Mouse (Mus musculus) heart, adult 9 months (tissue): ENCODE measurements around the gene Zbtb20.

Source experiments
- DNase-seq, 2 experiments: peaks; one replicate each; pipeline ENCODE4 v3.0.0; 2022; ENCODE audit warnings: low spot score in 2 of 2

Zbtb20 gene

GRCm38 (mm10) chr16:43080403-43080802 is 204.7 kb downstream of the Zbtb20 start:
- DNase-seq: peak; percentile 17 to 27

DNA sequence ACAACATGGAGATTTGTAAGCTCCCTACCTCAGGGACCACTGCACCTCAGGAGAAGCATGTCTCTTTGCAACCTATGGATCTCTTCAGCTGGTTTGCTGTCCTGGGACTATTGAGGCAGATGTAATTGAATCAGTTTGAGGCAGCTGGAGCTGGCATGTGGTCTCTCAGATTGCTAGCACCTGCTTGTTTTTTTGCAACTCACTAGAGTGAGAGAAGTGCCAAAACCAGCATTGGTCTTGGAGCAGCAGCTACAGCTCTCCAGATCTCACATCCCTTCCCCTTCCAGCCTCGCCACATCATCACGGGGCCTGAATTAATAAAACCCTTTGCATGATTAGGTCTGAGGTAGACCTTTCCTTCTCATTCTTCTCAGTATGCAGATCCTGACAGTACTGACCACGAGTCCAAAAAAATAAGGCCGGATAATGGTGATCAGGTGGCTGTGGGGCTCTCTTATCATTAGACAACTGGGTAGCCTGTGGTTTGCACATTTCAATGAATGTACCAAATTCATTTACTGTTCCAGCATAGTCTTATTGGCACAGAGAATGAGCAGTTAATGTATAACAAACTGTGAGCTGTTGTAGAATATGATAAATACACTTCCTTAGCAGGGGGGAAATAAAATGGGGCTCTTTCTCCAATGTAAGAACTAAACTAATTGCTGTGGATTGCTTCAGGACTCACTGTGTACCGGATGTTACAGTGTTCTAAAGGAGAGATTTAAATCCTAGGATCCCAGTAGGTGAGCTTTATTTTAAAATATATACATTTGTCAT is 205.4 kb downstream of the Zbtb20 start:
- DNase-seq: peak in 1 of 2 experiments; percentile 15

DNA sequence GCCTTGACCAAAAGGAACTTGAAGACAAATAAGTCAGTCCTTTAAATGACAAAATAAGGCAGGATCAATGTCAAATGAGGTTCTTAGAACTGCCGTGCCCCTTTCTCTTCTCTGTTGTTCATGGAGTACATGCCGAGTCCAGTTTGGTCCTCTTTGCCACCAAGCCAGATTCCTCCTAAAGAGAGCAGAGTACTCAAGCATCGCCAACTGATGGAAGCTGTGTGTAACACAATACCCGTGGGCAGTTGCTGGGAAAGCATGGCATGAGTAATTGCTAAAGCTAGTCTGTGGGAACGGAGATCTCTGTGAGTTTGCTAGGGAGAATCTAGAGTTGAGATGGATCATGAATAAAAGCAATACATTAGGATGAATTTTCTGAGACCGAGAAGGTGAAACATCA is 206.3 kb downstream of the Zbtb20 start:
- no peak for DNase-seq

DNA sequence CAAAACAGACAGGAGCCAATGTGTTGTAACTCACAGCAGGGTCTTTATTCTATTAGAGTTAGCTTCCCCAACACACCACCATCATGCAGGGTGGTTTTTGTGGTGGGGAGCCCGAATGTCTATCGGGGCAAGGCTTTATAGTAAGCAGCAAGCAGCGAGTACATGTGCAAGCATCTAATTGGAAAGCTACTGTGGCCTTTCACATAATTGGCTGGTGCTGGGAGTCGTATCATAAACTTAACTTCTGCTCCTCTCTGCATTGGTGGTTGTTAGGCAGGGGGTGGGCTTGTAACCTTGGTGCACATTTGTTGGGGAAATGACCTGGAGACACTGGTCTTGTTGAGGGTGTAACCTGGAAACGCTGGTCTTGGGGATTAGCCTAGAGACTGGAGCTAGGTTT is 207.1 kb downstream of the Zbtb20 start:
- DNase-seq: no peak

GRCm38 (mm10) chr16:43090188-43090587 is 214.5 kb downstream of the Zbtb20 start:
- DNase-seq: no peak

DNA sequence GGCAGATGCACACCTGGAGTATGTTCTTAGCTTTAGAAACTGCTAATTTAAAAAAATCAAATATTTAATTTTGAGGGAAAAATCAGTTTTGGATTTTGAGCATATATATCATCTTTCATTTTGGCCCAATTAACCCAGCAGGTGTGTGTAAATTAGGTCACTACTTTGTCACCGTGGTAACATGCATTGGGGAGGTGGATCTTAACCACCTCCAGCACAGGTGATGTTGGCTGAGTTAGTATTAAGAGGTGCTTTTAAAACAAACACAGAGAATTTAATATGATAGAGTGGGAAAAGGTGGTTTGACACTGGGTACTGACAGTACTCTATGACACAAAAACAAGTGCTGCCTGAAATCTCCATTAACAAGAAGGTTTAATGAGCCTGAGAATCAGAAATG is 218.5 kb downstream of the Zbtb20 start:
- no peak for DNase-seq

- no peak for DNase-seq
Measured at GRCm38 (mm10) chr16:43094756-43095155, 219.1 kb downstream of the Zbtb20 start.

DNA sequence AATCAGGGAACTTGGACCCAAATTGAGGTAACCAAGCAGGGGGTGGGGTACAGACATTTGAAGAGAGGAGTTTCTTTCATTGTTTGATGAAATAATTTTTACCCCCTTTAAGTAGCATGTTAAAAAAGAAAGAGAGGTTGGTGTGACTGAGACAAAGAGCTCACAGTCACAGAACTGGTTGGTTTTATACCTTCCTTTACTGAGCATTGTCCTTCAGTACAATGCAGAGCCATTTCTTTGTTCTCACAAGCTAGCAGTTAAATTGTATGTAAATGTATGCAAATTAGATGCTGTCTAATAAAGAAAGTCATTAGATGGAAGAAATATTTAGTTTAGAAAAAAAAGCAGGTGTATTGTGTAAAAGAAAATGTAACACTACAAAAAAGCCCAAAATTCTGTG is 220.4 kb downstream of the Zbtb20 start:
- DNase-seq: no peak

- no peak for DNase-seq
Measured at GRCm38 (mm10) chr16:43098153-43098552, 222.5 kb downstream of the Zbtb20 start.

DNA sequence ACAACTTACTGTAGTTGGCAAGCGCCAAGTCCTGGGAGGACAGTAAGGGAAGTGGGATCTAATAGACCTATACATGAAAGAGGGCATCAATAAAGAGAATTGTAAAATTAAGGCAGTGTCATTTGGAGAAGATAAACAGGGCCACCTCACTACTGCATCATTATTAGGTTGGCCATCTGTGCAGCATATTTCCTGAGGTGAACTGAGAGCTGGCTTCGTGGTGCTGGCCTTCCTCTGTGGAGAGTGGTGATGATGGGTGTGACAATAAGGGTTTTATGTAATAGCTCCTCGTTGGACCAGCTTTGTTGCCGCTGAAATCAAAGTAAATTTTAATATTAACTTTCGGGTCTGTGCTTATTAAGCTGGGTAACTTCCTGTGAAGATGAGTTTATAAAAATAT is 223.0 kb downstream of the Zbtb20 start:
- DNase-seq: no peak

DNA sequence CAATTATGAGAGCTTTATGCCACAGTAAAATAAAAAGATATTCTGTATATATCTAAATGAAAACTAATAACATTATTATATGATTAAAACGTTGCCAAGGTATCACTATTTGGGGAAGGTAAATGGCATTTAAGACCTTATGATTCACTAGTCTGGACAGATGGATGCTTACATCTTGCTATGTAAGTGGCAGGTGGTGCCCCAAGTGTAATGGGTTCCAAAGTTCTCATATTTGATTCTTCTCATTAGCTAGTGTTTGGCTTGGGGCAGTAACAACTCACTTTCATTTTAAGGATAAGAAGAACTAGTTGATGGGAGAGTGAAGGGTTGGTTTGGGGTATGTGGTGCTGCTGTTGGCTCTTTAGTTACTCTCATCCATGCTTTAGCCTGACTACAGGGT is 235.6 kb downstream of the Zbtb20 start:
- DNase-seq: no peak

GRCm38 (mm10) chr16:43113968-43114367 is 238.3 kb downstream of the Zbtb20 start:
- no peak for DNase-seq

- no peak for DNase-seq
Measured at GRCm38 (mm10) chr16:43129966-43130365, 254.3 kb downstream of the Zbtb20 start.

- no peak for DNase-seq
Measured at GRCm38 (mm10) chr16:43130583-43130982, 254.9 kb downstream of the Zbtb20 start.

- DNase-seq: no peak
Measured at GRCm38 (mm10) chr16:43131077-43131476, 255.4 kb downstream of the Zbtb20 start.

- DNase-seq: peak in 1 of 2 experiments; percentile 16
Measured at GRCm38 (mm10) chr16:43168506-43168905, 292.8 kb downstream of the Zbtb20 start.

GRCm38 (mm10) chr16:43169273-43169905 is 293.7 kb downstream of the Zbtb20 start:
- no peak for DNase-seq

GRCm38 (mm10) chr16:43172139-43172538 is 296.5 kb downstream of the Zbtb20 start:
- no peak for DNase-seq

- no peak for DNase-seq
Measured at GRCm38 (mm10) chr16:43172912-43173311, 297.2 kb downstream of the Zbtb20 start.

DNA sequence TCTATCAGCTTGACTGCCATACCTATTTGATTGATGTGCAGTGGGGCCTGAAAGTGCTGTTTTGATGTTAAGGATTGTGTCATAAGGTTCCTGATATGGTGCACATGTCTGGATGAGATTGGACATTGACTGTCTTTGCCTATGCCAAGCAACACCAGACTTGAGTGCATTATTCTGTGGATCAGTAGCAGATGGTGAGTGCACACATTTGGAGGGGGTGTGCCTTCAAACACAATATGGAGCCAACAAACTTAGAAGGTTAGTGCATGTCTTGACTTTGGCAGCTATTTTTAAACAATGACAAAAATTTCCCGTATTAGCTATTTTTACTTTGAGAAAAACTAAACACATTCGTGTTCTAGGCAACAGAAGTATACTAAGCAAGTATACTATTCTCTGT is 299.1 kb downstream of the Zbtb20 start:
- no peak for DNase-seq

DNA sequence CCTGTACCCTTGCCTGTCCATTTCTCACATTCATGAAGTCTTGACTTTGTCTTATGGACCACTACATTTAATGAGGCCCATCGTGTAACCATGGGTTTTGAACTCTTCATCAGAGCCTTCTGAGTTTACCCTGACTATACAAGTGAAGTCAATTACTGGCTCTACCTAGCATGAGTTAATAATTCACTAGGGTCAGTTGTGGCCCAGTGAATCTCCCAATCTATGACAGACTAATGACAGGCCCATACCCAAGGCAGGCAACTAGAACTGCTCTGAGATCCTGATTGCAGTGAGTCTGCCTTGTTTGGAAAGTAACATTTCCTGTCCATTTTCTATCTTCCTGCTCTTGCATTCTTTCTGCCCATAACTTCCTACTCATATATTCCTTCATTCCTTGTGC is 305.4 kb downstream of the Zbtb20 start:
- no peak for DNase-seq

- DNase-seq: no peak
Measured at GRCm38 (mm10) chr16:43190390-43190789, 314.7 kb downstream of the Zbtb20 start.

GRCm38 (mm10) chr16:43191060-43191850 is 315.6 kb downstream of the Zbtb20 start:
- DNase-seq: no peak
